Mouse (Mus musculus): ENCODE data around the gene Snapc2. TPM values are rescaled to one million over a fixed set of nuclear protein-coding genes. Genes with fewer than 3 reads are reported as not detected.
A peak's percentile ranks its signal among the peaks of the same experiment; 100 is the strongest.

The Snapc2 gene
- polyA plus RNA-seq (2015; fragmentation: Nextera tagmentation; extraction: Ambion mirVana), result 42.4 and 43.1 TPM in 2 replicates

- Histone ChIP-seq H3K9ac (ENCODE audit: low read depth, low read length) (peak within 1 kb of the TSS; percentile 89), H3K4me3 (replicated peaks; ENCODE audit: low read depth, low read length) (peak within 1 kb of the TSS; percentile 88), H3K9me3 (replicated peaks; ENCODE audit: low read length) (no peaks in the 10 kb centered on the region), H3K4me1 (replicated peaks; ENCODE audit: insufficient read depth, low read length) (peaks cover 7% of the 10 kb centered on the region), H3K4me2 (ENCODE audit: low read length) (peak within 1 kb of the TSS; percentile 58), H3K27me3 (ENCODE audit: insufficient read depth, low read length) (no peaks in the 10 kb centered on the region), H3K27ac (peak within 1 kb of the TSS; percentile 88), H3K36me3 (ENCODE audit: insufficient read depth, low read length) (peaks cover 7% of the 10 kb centered on the region; the same call in 1 of the 2 replicates)
- 0 out of 2 replicates have a peak, but pooled peaks have one; percentile 2 for TF ChIP-seq CTCF (IDR thresholded peaks at IDR 0.05; ENCODE audit: low read depth)
- ATAC-seq (replicated peaks; ENCODE audit: low FRiP score, low read depth), result peak; percentile 88
- under 1% methylated on average over 69 of the region's 69 CpGs for WGBS
- DNase-seq (ENCODE audit: low spot score), result peak; percentile 97
These were observed at the start of gene Snapc2 for GRCm38 (mm10) chr8:4252934-4253841. Gene Snapc2 (plus strand): TSS chr8:4253080.

GRCm38 (mm10) chr8:4205246-4206123 is 47.4 kb upstream of the Snapc2 start:
- Histone ChIP-seq H3K27ac (no peak overlapping the region), H3K4me2 (ENCODE audit: low read length) (peak overlapping the region; percentile 13; the same call in 1 of the 2 replicates), H3K4me1 (replicated peaks; ENCODE audit: insufficient read depth, low read length) (no peaks in the 10 kb centered on the region), H3K9ac (ENCODE audit: low read depth, low read length) (no peak overlapping the region), H3K27me3 (ENCODE audit: insufficient read depth, low read length) (no peaks in the 10 kb centered on the region), H3K4me3 (replicated peaks; ENCODE audit: low read depth, low read length) (no peak overlapping the region), H3K9me3 (replicated peaks; ENCODE audit: low read length) (no peaks in the 10 kb centered on the region), H3K36me3 (ENCODE audit: insufficient read depth, low read length) (0 out of 2 replicates have a peak, but pooled peaks cover 3% of the 10 kb centered on the region)
- DNase-seq (ENCODE audit: low spot score) (no peak), ATAC-seq (replicated peaks; ENCODE audit: low FRiP score, low read depth) (peak; percentile 26; the same call in 1 of the 2 replicates)
- WGBS, result 31% methylated on average over 38 of the region's 38 CpGs
- peak; percentile 31; the same call in 1 of the 2 replicates for TF ChIP-seq CTCF (IDR thresholded peaks at IDR 0.05; ENCODE audit: low read depth)

GRCm38 (mm10) chr8:4206182-4207015 is 46.5 kb upstream of the Snapc2 start:
- DNase-seq (ENCODE audit: low spot score) (no peak), ATAC-seq (replicated peaks; ENCODE audit: low FRiP score, low read depth) (0 out of 2 replicates have a peak, but pooled peaks have one; percentile 26)
- H3K4me2 ChIP-seq (ENCODE audit: low read length), result peak overlapping the region; percentile 13; the same call in 1 of the 2 replicates
- no peaks in the 10 kb centered on the region for H3K27me3 ChIP-seq (ENCODE audit: insufficient read depth, low read length)
- no peaks in the 10 kb centered on the region for H3K4me1 ChIP-seq (replicated peaks; ENCODE audit: insufficient read depth, low read length)
- no peak for TF ChIP-seq CTCF (IDR thresholded peaks at IDR 0.05; ENCODE audit: low read depth)
- 19% methylated on average over 44 of the region's 44 CpGs for WGBS
- no peak overlapping the region for H3K4me3 ChIP-seq (replicated peaks; ENCODE audit: low read depth, low read length)
- H3K36me3 ChIP-seq (ENCODE audit: insufficient read depth, low read length), result 0 out of 2 replicates have a peak, but pooled peaks cover 3% of the 10 kb centered on the region
- H3K27ac ChIP-seq, result no peak overlapping the region
- H3K9me3 ChIP-seq (replicated peaks; ENCODE audit: low read length), result no peaks in the 10 kb centered on the region
- H3K9ac ChIP-seq (ENCODE audit: low read depth, low read length), result 0 out of 2 replicates have a peak overlapping the region, but pooled peaks have one; percentile 8

GRCm38 (mm10) chr8:4207016-4207350 is 45.9 kb upstream of the Snapc2 start:
- DNase-seq (ENCODE audit: low spot score) (no peak), ATAC-seq (replicated peaks; ENCODE audit: low FRiP score, low read depth) (no peak)
- H3K4me2 ChIP-seq (ENCODE audit: low read length), result no peak overlapping the region

GRCm38 (mm10) chr8:4211097-4211496 is 41.8 kb upstream of the Snapc2 start:
- H3K36me3 ChIP-seq (ENCODE audit: insufficient read depth, low read length), result 0 out of 2 replicates have a peak, but pooled peaks cover 3% of the 10 kb centered on the region
- H3K27me3 ChIP-seq (ENCODE audit: insufficient read depth, low read length), result 0 out of 2 replicates have a peak, but pooled peaks cover 3% of the 10 kb centered on the region
- no peak for TF ChIP-seq CTCF (IDR thresholded peaks at IDR 0.05; ENCODE audit: low read depth)
- H3K4me1 ChIP-seq (replicated peaks; ENCODE audit: insufficient read depth, low read length), result peaks cover 20% of the 10 kb centered on the region
- no peaks in the 10 kb centered on the region for H3K9me3 ChIP-seq (replicated peaks; ENCODE audit: low read length)
- H3K4me3 ChIP-seq (replicated peaks; ENCODE audit: low read depth, low read length), result no peak overlapping the region
- DNase-seq (ENCODE audit: low spot score) (no peak), ATAC-seq (replicated peaks; ENCODE audit: low FRiP score, low read depth) (no peak)
- no peak overlapping the region for H3K9ac ChIP-seq (ENCODE audit: low read depth, low read length)
- H3K27ac ChIP-seq, result no peak overlapping the region
- no peak overlapping the region for H3K4me2 ChIP-seq (ENCODE audit: low read length)
- 77% methylated on average over 6 of the region's 6 CpGs for WGBS

More at GRCm38 (mm10) chr8:4207016-4207350, 45.9 kb upstream of the Snapc2 start:
- H3K9ac ChIP-seq (ENCODE audit: low read depth, low read length), result no peak overlapping the region
- H3K36me3 ChIP-seq (ENCODE audit: insufficient read depth, low read length), result 0 out of 2 replicates have a peak, but pooled peaks cover 3% of the 10 kb centered on the region
- H3K4me1 ChIP-seq (replicated peaks; ENCODE audit: insufficient read depth, low read length), result no peaks in the 10 kb centered on the region
- no peaks in the 10 kb centered on the region for H3K9me3 ChIP-seq (replicated peaks; ENCODE audit: low read length)
- WGBS, result 67% methylated on average over 2 of the region's 2 CpGs
- TF ChIP-seq CTCF (IDR thresholded peaks at IDR 0.05; ENCODE audit: low read depth), result no peak
- H3K27ac ChIP-seq, result no peak overlapping the region
- H3K4me3 ChIP-seq (replicated peaks; ENCODE audit: low read depth, low read length), result no peak overlapping the region
- H3K27me3 ChIP-seq (ENCODE audit: insufficient read depth, low read length), result no peaks in the 10 kb centered on the region
